Mouse (Mus musculus) embryonic facial prominence, embryonic 13.5 days (tissue): ENCODE measurements around the gene Rmdn3. TPM values are rescaled to one million over a fixed set of nuclear protein-coding genes. Genes with fewer than 3 reads are reported as not detected.

Experiments used
- ATAC-seq: fragments of 200-750 bp; cut with Nextera tagmentation; 2 replicates; pipeline ENCODE4 v1.8.0; 2017; ENCODE audit warnings: low read depth; ENCODE audit not compliant: insufficient number of reproducible peaks, insufficient read depth, low FRiP score, low TSS enrichment
- H3K27ac ChIP-seq: fragments of 300-500 bp; sonication (generic); 2 replicates; pipeline ENCODE4 v1.5.1; 2015; ENCODE audit warnings: moderate library complexity, mild to moderate bottlenecking, inconsistent platforms
- H3K27me3 ChIP-seq: fragments of 300-500 bp; sonication (generic); 2 replicates; pipeline ENCODE4 v1.6.1; 2015; ENCODE audit warnings: mild to moderate bottlenecking, inconsistent platforms
- H3K36me3 ChIP-seq: fragments of 300-500 bp; sonication (generic); 2 replicates; pipeline ENCODE4 v1.6.1; 2015; ENCODE audit warnings: mild to moderate bottlenecking, inconsistent platforms
- H3K4me1 ChIP-seq: fragments of 300-500 bp; sonication (generic); 2 replicates; pipeline ENCODE4 v1.6.1; 2015; ENCODE audit warnings: inconsistent platforms
- H3K4me2 ChIP-seq: fragments of 300-500 bp; sonication (generic); 2 replicates; pipeline ENCODE4 v1.6.1; 2015; ENCODE audit warnings: moderate library complexity, mild to moderate bottlenecking, inconsistent platforms
- H3K4me3 ChIP-seq: fragments of 300-500 bp; sonication (generic); 2 replicates; pipeline ENCODE4 v1.5.1; 2015; ENCODE audit warnings: mild to moderate bottlenecking, inconsistent platforms
- H3K9ac ChIP-seq: fragments of 300-500 bp; sonication (generic); 2 replicates; pipeline ENCODE4 v1.6.1; 2015; ENCODE audit warnings: mild to moderate bottlenecking, inconsistent platforms
- H3K9me3 ChIP-seq: fragments of 300-500 bp; sonication (generic); 2 replicates; pipeline ENCODE4 v1.6.1; 2016; ENCODE audit warnings: inconsistent platforms
- WGBS: fragments of 180-500 bp; shearing (Covaris S2); methylation state at CpG from one replicate; pipeline ENCODE4 v1.1.7; 2015; ENCODE audit warnings: mixed read lengths; 5-methylcytosine and 5-hydroxymethylcytosine counted together
- polyA plus RNA-seq: library from polyadenylated mRNA; unstranded; fragments of >200 nt; fragmentation: Nextera tagmentation; extraction: Ambion mirVana; gene quantifications from 2 replicates; pipeline ENCODE4 v1.2.1, GENCODE M21; 2015

Gene Rmdn3
- polyA plus RNA-seq, 1 experiment from 2014 or later, result 40.9 TPM

GRCm38 (mm10) chr2:119182914-119183313, 26.1 kb upstream of the Rmdn3 start:
- Histone ChIP-seq H3K9me3 (no peaks in the 10 kb centered on the region), H3K4me2 (no peak overlapping the region), H3K9ac (no peak overlapping the region), H3K4me3 (no peak overlapping the region), H3K36me3 (peaks cover 67% of the 10 kb centered on the region), H3K4me1 (no peaks in the 10 kb centered on the region), H3K27ac (no peak overlapping the region), H3K27me3 (no peaks in the 10 kb centered on the region)
- WGBS, result 83% methylated on average over 7 of the region's 7 CpGs
- no peak for ATAC-seq

GRCm38 (mm10) chr2:119177384-119177939, 20.6 kb upstream of the Rmdn3 start:
- H3K4me2 ChIP-seq, result no peak overlapping the region
- no peaks in the 10 kb centered on the region for H3K27me3 ChIP-seq
- no peak overlapping the region for H3K27ac ChIP-seq
- ATAC-seq, result no peak
- no peaks in the 10 kb centered on the region for H3K9me3 ChIP-seq
- H3K9ac ChIP-seq, result no peak overlapping the region
- H3K4me1 ChIP-seq, result peaks cover 17% of the 10 kb centered on the region; the same call in 1 of the 2 replicates
- no peak overlapping the region for H3K4me3 ChIP-seq
- H3K36me3 ChIP-seq, result peaks cover 65% of the 10 kb centered on the region
- WGBS, result 83% methylated on average over 5 of the region's 5 CpGs

GRCm38 (mm10) chr2:119176761-119177160, 19.9 kb upstream of the Rmdn3 start:
- no peak overlapping the region for H3K9ac ChIP-seq
- WGBS, result 64% methylated on average over 3 of the region's 3 CpGs

GRCm38 (mm10) chr2:119175614-119176013, 18.8 kb upstream of the Rmdn3 start:
- H3K4me3 ChIP-seq, result no peak overlapping the region
- no peak overlapping the region for H3K27ac ChIP-seq
- H3K9ac ChIP-seq, result no peak overlapping the region
- H3K27me3 ChIP-seq, result no peaks in the 10 kb centered on the region
- ATAC-seq, result no peak
- 61% methylated on average over 6 of the region's 6 CpGs for WGBS
- H3K4me2 ChIP-seq, result no peak overlapping the region
- H3K9me3 ChIP-seq, result no peaks in the 10 kb centered on the region
- peaks cover 17% of the 10 kb centered on the region; the same call in 1 of the 2 replicates for H3K4me1 ChIP-seq
- peaks cover 61% of the 10 kb centered on the region for H3K36me3 ChIP-seq

More at GRCm38 (mm10) chr2:119176761-119177160, 19.9 kb upstream of the Rmdn3 start:
- no peak for ATAC-seq
- H3K9me3 ChIP-seq, result no peaks in the 10 kb centered on the region
- H3K4me1 ChIP-seq, result peaks cover 17% of the 10 kb centered on the region; the same call in 1 of the 2 replicates
- no peak overlapping the region for H3K27ac ChIP-seq
- peaks cover 67% of the 10 kb centered on the region for H3K36me3 ChIP-seq
- no peaks in the 10 kb centered on the region for H3K27me3 ChIP-seq
- no peak overlapping the region for H3K4me3 ChIP-seq
- H3K4me2 ChIP-seq, result no peak overlapping the region

- WGBS, result 49% methylated on average over 14 of the region's 14 CpGs
- Histone ChIP-seq H3K9me3 (no peaks in the 10 kb centered on the region), H3K27ac (no peak overlapping the region), H3K9ac (peak overlapping the region; percentile 32; the same call in 1 of the 2 replicates), H3K4me2 (no peak overlapping the region), H3K27me3 (no peaks in the 10 kb centered on the region), H3K4me1 (peaks cover 17% of the 10 kb centered on the region; the same call in 1 of the 2 replicates), H3K4me3 (no peak overlapping the region), H3K36me3 (peaks cover 54% of the 10 kb centered on the region)
- ATAC-seq, result no peak
Observed at GRCm38 (mm10) chr2:119174866-119175265, 18.0 kb upstream of the Rmdn3 start.

GRCm38 (mm10) chr2:119173991-119174651, 17.3 kb upstream of the Rmdn3 start, which contains the start of gene Gm14137:
Gene Gm14137 (plus strand): TSS chr2:119174509.
- no peaks in the 10 kb centered on the region for H3K9me3 ChIP-seq
- peaks cover 4% of the 10 kb centered on the region; the same call in 1 of the 2 replicates for H3K27me3 ChIP-seq
- ATAC-seq, result no peak
- H3K4me1 ChIP-seq, result peaks cover 17% of the 10 kb centered on the region; the same call in 1 of the 2 replicates
- no peak within 1 kb of the TSS for H3K27ac ChIP-seq
- no peak within 1 kb of the TSS for H3K4me3 ChIP-seq
- H3K4me2 ChIP-seq, result no peak within 1 kb of the TSS
- peaks cover 47% of the 10 kb centered on the region for H3K36me3 ChIP-seq
- WGBS, result 31% methylated on average over 8 of the region's 8 CpGs
- H3K9ac ChIP-seq, result peak within 1 kb of the TSS; percentile 32; the same call in 1 of the 2 replicates

GRCm38 (mm10) chr2:119172862-119173576, 16.2 kb upstream of the Rmdn3 start:
- peak overlapping the region; percentile 16; the same call in 1 of the 2 replicates for H3K27ac ChIP-seq

GRCm38 (mm10) chr2:119172446-119172845, 15.6 kb upstream of the Rmdn3 start:
- no peak for ATAC-seq
- H3K9ac ChIP-seq, result no peak overlapping the region
- no peak overlapping the region for H3K4me2 ChIP-seq
- peaks cover 18% of the 10 kb centered on the region for H3K27me3 ChIP-seq
- H3K9me3 ChIP-seq, result no peaks in the 10 kb centered on the region
- no peak overlapping the region for H3K4me3 ChIP-seq
- H3K27ac ChIP-seq, result no peak overlapping the region
- H3K4me1 ChIP-seq, result peaks cover 24% of the 10 kb centered on the region
- 81% methylated on average over 7 of the region's 7 CpGs for WGBS
- peaks cover 32% of the 10 kb centered on the region for H3K36me3 ChIP-seq

More at GRCm38 (mm10) chr2:119172862-119173576, 16.2 kb upstream of the Rmdn3 start:
- 27% methylated on average over 13 of the region's 13 CpGs for whole genome bisulfite sequencing
- Histone ChIP-seq H3K36me3 (peaks cover 37% of the 10 kb centered on the region), H3K4me2 (no peak overlapping the region), H3K4me3 (no peak overlapping the region), H3K9ac (no peak overlapping the region), H3K27me3 (peaks cover 13% of the 10 kb centered on the region), H3K9me3 (no peaks in the 10 kb centered on the region), H3K4me1 (peaks cover 18% of the 10 kb centered on the region)
- ATAC-seq, result no peak

- H3K4me3 ChIP-seq, result no peak overlapping the region
- WGBS, result 81% methylated on average over 8 of the region's 8 CpGs
- H3K4me2 ChIP-seq, result no peak overlapping the region
- no peak overlapping the region for H3K9ac ChIP-seq
- no peaks in the 10 kb centered on the region for H3K9me3 ChIP-seq
- H3K27me3 ChIP-seq, result peaks cover 27% of the 10 kb centered on the region
- H3K27ac ChIP-seq, result no peak overlapping the region
- ATAC-seq, result no peak
- H3K36me3 ChIP-seq, result peaks cover 24% of the 10 kb centered on the region
- H3K4me1 ChIP-seq, result peaks cover 33% of the 10 kb centered on the region
Observed at GRCm38 (mm10) chr2:119171574-119171973, 14.7 kb upstream of the Rmdn3 start.

GRCm38 (mm10) chr2:119170282-119170681, 13.4 kb upstream of the Rmdn3 start:
- Histone ChIP-seq H3K9me3 (no peaks in the 10 kb centered on the region), H3K4me2 (no peak overlapping the region), H3K9ac (no peak overlapping the region), H3K27me3 (peaks cover 40% of the 10 kb centered on the region), H3K27ac (no peak overlapping the region), H3K4me3 (no peak overlapping the region), H3K4me1 (peaks cover 34% of the 10 kb centered on the region), H3K36me3 (peaks cover 16% of the 10 kb centered on the region)
- WGBS, result 75% methylated on average over 2 of the region's 2 CpGs
- no peak for ATAC-seq

- Histone ChIP-seq H3K9ac (peak overlapping the region; percentile 67), H3K9me3 (no peaks in the 10 kb centered on the region), H3K36me3 (peaks cover 9% of the 10 kb centered on the region), H3K4me2 (peak overlapping the region; percentile 99), H3K27ac (no peak overlapping the region), H3K27me3 (peaks cover 41% of the 10 kb centered on the region), H3K4me3 (peak overlapping the region; percentile 56), H3K4me1 (peaks cover 21% of the 10 kb centered on the region)
- ATAC-seq, result peak; percentile 18; the same call in 1 of the 2 replicates
- WGBS, result 2% methylated on average over 26 of the region's 26 CpGs
Observed at GRCm38 (mm10) chr2:119167866-119168256, 11.0 kb upstream of the Rmdn3 start.
